Mouse (Mus musculus) C2C12 (cell line): ENCODE results near the gene Zfp260.

ENCODE experiments used
- CTCF ChIP-seq: IDR thresholded peaks from one replicate; pipeline ENCODE4 v1.5.1; 2011; ENCODE audit not compliant: control insufficient read depth, insufficient read depth, insufficient read length
- MAX ChIP-seq: IDR thresholded peaks from one replicate; pipeline ENCODE4 v1.6.1; 2011; ENCODE audit warnings: mild to moderate bottlenecking, control low read depth
- USF1 ChIP-seq: IDR thresholded peaks from one replicate; pipeline ENCODE4 v1.6.1; 2011; ENCODE audit warnings: low read depth, mild to moderate bottlenecking, control low read depth, moderate library complexity

DNA sequence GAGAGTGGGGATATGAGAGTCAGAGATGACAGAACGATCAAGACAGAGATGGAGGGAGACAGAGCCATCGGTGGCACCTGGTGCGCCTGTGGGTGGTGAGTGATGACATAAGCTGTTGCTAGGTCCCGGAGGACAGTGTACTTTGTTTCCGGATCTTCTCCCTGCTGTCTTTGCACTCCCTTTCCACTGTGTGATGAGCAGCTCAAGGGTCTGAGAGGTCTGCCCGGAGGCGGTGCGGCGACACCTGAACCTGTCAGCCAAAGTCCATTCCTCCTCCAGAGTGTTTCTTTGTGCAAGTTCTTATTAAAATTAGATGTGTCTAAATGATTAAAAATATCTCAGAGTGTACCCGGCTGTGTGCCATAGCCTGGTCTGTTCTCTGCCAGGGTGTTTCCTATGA, 42.2 kb downstream of the Zfp260 start:
- TF ChIP-seq CTCF = no peak
- TF ChIP-seq MAX = no peak
- no peak for TF ChIP-seq USF1
